Mouse (Mus musculus) induced T-regulatory cell, adult 2 months (primary cell): ENCODE results near the gene Rasl10a.
"Not testable (repeated sequence)": the region's sequence is repeated elsewhere in the genome, so short reads cannot be mapped to it uniquely, and the experiment has no call there.

Source experiments
- DNase-seq: peaks from one replicate; pipeline ENCODE4 v3.0.0-alpha.2; 2012; ENCODE audit warnings: low read depth

Rasl10a gene

DNA sequence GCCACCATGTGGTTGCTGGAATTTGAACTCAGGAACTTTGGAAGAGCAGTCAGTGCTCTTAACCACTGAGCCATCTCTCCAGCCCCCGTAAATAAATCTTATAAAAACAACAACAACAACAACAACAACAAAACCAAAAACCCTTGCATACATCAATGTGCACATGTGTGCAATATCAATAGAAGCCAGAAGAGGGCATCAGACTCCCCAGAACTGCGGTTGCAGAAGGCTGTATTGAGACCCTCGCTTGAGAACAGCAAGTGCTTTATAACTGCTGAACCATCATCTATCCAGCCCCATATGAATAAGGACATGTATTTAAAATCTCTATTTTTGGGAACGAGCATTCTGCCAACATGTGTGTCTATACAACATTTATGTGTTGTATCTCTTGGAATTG, 17.0 kb downstream of the Rasl10a start:
- DNase-seq: peak; percentile 61

- DNase-seq: no peak
Measured at GRCm38 (mm10) chr11:5075760-5076159, 17.8 kb downstream of the Rasl10a start.

DNA sequence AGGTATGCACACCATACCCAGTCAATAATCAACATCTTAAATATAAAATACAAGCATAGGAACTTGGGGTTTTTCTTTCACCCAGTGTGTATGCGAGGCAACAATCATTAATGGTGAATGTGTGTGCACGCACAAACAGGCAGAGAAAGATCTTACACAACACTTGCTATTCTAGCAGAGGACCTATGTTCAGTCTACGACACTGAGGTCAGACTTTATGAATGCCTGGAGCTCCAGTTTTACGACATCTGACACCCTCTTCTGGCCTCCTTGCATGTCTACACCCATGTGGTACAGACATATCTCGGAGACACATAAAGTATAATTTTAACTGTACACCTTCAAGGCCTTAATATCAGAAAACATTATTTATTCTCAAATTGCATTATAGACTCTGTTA, 18.9 kb downstream of the Rasl10a start:
- DNase-seq: not testable (repeated sequence)

DNA sequence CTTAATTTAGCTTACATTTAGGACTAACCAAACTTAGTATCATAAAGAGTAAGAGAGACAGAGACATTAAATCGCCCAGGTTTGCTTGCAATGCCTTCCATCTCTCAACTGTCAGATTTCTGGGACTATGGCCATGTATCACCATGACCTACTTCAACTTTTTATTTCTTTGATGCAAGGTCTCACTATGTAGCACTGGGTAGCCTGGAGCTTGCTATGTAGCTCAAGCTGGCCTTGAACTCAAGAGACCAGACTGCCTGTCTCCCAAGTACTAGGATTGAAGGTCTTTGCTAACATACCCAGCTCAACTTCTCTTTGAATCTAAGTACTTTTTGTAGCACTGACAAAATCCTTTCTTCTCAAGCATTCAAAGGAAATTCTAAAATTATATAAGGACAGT, 31.2 kb downstream of the Rasl10a start:
- no peak for DNase-seq

GRCm38 (mm10) chr11:5091706-5092105, 33.8 kb downstream of the Rasl10a start:
- DNase-seq: peak; percentile 39

GRCm38 (mm10) chr11:5095877-5096276, 37.9 kb downstream of the Rasl10a start:
- DNase-seq: peak; percentile 20

- DNase-seq: peak; percentile 46
Measured at GRCm38 (mm10) chr11:5096480-5097020, 38.6 kb downstream of the Rasl10a start.

DNA sequence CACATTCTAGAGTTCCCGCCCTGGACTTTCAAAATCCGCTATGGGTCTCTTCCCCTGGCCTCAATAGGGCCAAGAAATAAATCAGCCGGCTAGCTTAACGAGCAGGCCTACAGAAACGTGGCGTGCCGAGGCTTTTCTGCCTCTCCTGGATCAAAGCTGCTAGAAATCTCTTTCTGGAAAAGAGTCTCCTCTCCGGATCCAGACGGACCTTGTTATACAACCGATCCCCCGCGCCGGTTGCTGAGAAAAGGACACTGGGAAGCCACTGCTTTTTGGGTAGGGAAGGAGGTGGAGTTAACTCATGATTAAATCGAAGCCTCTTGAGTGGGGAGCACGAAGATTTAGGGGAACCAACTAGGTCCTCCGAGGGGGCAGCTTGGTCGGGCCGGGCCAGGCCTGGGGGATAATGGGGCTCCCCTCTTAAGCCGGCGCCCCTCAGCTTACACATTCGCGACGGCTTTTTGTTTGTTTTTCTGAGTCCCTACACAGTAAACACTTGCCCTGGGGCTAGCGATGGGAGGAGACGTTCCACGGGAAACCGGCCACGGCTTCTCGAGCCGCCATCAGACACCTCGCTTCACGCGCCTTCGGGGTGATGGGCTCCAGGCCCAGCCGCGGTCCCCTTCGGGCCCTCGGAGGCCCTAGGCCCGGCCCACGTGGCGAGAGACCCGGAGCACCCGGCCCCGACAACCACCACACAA, 40.3 kb downstream of the Rasl10a start:
- peak; percentile 63 for DNase-seq

DNA sequence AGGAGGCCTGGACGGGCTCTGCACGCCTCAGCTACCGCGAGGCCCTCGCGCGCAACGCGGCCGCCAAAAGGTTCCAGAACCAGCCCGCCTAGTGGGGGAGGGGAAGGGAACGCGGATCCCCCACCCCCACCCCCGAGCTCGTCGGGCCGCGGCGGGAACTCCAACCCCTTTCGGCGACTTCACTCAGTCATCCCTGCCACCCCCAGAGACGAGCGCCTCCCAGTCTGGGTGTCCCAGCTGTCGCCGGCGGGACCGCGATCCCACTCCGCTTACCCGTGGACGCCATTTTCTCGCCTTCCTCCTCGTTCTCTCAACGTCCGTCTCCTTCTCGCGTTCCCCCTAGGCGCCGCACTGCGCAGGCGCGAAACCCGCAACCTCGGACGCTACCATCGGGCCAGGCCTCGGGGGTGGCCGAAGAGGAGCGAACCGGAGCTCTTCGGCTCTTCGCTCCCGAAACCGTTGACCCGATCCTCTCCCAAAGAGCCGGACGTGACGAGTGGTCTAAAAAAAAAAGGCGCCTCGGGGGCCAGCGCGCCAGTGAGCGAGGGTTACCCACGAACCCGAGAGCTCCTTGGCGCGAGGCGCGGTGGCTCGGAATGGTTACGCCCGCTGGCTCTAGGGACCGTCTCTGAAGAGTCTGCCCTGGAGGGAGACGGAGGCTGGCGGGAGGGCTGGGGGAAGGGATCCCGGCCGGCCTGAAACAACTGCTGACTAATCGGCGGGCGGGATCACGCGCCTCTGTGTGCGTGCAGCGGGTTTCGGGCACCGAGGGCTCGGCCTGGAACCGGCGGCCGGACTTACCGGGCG, 41.0 kb downstream of the Rasl10a start, which contains the start of the genes Rhbdd3 and Ewsr1:
Gene Rhbdd3, plus strand, starts transcription at position 191 of the 807 bp plus-strand sequence.
Gene Ewsr1, minus strand, starts transcription at position 531 of the 807 bp plus-strand sequence.
- peak; percentile 99 for DNase-seq

DNA sequence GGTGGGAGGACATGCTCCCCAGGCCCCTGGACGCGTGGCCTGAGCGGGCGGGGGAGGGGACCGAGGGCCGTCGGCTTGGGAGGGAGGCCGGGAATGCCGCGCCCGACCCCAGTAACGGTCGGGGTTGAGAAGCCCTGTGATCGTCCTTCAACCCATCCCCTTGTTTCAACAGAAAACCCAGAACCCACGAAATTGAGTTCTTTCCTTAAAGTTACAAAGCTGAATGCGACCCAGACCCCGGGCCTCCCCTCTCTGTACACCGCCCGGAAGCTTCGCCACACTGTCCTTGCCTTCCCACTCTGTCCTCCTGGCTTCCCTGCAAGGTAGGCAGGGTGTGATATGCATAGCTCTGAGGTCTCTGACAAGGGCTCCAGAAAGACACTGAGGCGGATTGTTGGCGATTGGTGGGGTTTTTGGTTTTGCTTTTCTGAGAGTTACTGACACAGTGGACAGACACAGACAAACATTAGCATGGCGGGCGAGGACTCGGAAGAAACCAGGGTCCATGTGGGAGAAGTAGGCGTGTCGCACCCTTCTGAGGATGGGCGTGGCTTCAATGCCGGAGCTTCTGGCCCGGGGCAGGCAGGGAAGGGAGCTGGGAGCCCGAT, 41.8 kb downstream of the Rasl10a start:
- peak; percentile 85 for DNase-seq

GRCm38 (mm10) chr11:5100283-5100682, 42.4 kb downstream of the Rasl10a start:
- no peak for DNase-seq

DNA sequence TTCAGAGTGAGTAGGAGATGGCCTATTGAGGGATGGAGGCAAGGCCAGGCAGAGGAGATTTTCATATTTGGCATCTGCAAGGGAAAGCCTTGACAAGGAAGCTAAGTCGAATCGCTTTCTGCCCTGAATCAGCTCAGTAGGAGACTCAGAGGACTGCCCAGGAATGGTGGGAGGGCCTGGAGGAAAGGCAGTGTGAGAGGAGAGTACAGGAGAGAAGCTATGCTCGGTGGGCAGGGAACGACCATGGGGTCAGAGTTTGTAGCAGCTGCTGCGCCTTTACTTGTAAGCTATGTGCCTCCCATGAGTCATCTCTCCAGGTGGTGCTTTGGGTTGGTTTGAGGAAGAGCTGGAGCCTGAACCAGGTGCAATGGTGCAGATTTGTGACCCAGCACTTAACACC, 42.9 kb downstream of the Rasl10a start:
- no peak for DNase-seq

DNA sequence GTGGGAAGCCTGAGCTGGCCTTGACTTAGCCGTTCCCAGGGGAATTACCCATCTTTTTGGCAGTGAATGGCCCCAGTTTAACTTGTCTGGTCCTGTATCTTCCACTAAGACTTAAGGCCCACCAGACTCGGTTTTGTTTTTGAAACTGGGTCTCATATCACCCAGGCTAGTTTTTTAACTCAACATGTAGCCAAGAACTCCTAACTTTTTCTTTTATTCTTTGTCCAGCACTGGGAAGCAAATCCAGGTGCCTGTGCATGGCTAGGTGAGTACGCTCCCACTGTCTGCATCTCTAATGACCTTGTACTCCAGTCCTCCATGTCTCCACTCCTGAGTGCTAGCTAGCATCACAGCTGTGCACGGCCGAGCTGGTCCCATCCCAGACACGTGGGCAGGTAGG, 43.7 kb downstream of the Rasl10a start:
- DNase-seq: no peak

GRCm38 (mm10) chr11:5102384-5102783, 44.5 kb downstream of the Rasl10a start:
- no peak for DNase-seq

DNA sequence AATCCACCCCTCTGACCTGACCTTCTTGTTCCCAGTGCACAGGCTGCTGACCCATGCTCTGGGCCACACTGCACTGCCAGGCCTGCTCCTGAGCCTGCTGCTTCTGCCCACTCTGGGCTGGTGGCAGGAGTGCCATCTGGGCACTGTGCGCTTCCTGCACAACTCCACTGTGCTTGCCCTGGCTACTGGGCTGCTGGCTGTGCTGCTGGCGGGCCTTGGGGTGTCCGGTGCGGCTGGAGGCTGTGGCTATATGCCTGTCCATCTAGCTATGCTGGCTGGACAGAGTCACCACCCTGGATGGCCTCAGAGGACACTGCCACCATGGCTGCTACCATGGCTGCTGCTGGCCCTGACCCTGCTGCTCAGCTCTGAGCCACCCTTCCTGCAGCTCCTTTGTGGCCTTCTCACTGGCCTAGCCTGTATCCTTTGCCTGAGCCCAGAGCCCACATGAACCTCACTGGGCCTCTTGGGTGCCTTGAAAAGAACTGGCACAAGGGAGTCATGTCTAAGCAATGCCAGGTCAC, 46.1 kb downstream of the Rasl10a start:
- no peak for DNase-seq

DNA sequence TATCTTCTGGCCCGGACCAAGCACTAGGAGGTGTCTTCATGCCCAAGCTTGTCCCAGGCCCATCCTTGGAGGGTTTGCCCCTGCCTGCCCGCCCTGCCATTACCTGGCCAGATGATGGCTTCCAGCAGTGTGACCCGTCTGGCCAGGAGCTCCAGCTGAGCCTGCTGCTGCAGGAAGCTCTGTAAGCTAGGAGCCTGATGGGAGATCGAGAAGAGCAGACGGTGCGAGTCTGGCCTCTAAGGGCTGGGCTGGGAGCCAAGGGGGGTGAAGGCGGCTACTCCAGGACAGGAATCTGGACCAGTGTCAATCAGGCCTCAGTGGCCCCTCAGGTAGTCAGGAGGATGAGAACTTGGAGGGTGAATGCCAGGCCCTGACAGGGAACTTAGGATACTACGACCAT, 51.5 kb downstream of the Rasl10a start:
- no peak for DNase-seq
